Mouse (Mus musculus) liver, embryonic 16.5 days (tissue): ENCODE measurements around the gene Tcaf1. TPM values are rescaled to one million over a fixed set of nuclear protein-coding genes. Genes with fewer than 3 reads are reported as not detected.

Experiments used
- ATAC-seq: fragments of 200-750 bp; cut with Nextera tagmentation; 2 replicates; pipeline ENCODE4 v1.8.0; 2017; ENCODE audit warnings: low read depth, mild to moderate bottlenecking, moderate number of reproducible peaks, moderate library complexity
- H3K27ac ChIP-seq: fragments of 300-500 bp; sonication (generic); 2 replicates; pipeline ENCODE4 v1.5.1; 2014; ENCODE audit warnings: mild to moderate bottlenecking, low read length
- H3K27me3 ChIP-seq: fragments of 300-500 bp; sonication (generic); 2 replicates; pipeline ENCODE4 v1.6.1; 2014; ENCODE audit warnings: low read depth, low read length, mixed read lengths; ENCODE audit not compliant: control insufficient read depth, insufficient read depth
- H3K36me3 ChIP-seq: fragments of 300-500 bp; sonication (generic); 2 replicates; pipeline ENCODE4 v1.6.1; 2014; ENCODE audit warnings: mild to moderate bottlenecking; ENCODE audit not compliant: control insufficient read depth, insufficient read depth
- H3K4me1 ChIP-seq: fragments of 300-500 bp; sonication (generic); 2 replicates; pipeline ENCODE4 v1.6.1; 2014; ENCODE audit warnings: low read depth, low read length, mixed read lengths; ENCODE audit not compliant: control insufficient read depth
- H3K4me2 ChIP-seq: fragments of 300-500 bp; sonication (generic); 2 replicates; pipeline ENCODE4 v1.6.1; 2014; ENCODE audit warnings: low read depth, low read length, mixed read lengths
- H3K4me3 ChIP-seq: fragments of 300-500 bp; sonication (generic); 2 replicates; pipeline ENCODE4 v1.5.1; 2014; ENCODE audit warnings: low read depth, mild to moderate bottlenecking, low read length
- H3K9ac ChIP-seq: fragments of 300-500 bp; sonication (generic); 2 replicates; pipeline ENCODE4 v1.6.1; 2014; ENCODE audit warnings: low read depth, low read length
- H3K9me3 ChIP-seq: fragments of 300-500 bp; sonication (generic); replicated peaks from 2 replicates; pipeline ENCODE4 v1.6.1; 2016; ENCODE audit warnings: low read length; ENCODE audit not compliant: control insufficient read depth
- WGBS: fragments of 180-500 bp; shearing (Covaris S2); extraction: QIAGEN DNeasy Blood & Tissue Kit; methylation state at CpG from one replicate; pipeline ENCODE4 v1.1.7; 2014; ENCODE audit not compliant: insufficient replicate concordance; 5-methylcytosine and 5-hydroxymethylcytosine counted together
- polyA plus RNA-seq: library from polyadenylated mRNA; unstranded; fragments of >200 nt; fragmentation: Nextera tagmentation; extraction: Ambion mirVana; gene quantifications from 2 replicates; pipeline ENCODE4 v1.2.1, GENCODE M21; 2015

The Tcaf1 gene
- polyA plus RNA-seq, 1 experiment from 2014 or later, result 5.1 TPM

GRCm38 (mm10) chr6:42631395-42631794 lies 78.5 kb downstream of the Tcaf1 start:
- 53% methylated on average over 4 of the region's 4 CpGs for WGBS
- no peaks in the 10 kb centered on the region for H3K9me3 ChIP-seq
- no peaks in the 10 kb centered on the region for H3K4me1 ChIP-seq
- no peaks in the 10 kb centered on the region for H3K27me3 ChIP-seq
- no peak overlapping the region for H3K9ac ChIP-seq
- no peak for ATAC-seq
- H3K27ac ChIP-seq, result no peak overlapping the region
- no peaks in the 10 kb centered on the region for H3K36me3 ChIP-seq
- H3K4me3 ChIP-seq, result no peak overlapping the region
- H3K4me2 ChIP-seq, result no peak overlapping the region

Other genes with a start within 250 kb of the Tcaf1 start
- not detected in 2 replicates for gene Olfr458, start 244.9 kb downstream of the Tcaf1 start, polyA plus RNA-seq
- gene Olfr457, start 233.8 kb downstream of the Tcaf1 start, polyA plus RNA-seq, result not detected in 2 replicates
- not detected in 2 replicates for gene Olfr456, start 222.9 kb downstream of the Tcaf1 start, polyA plus RNA-seq
- gene Olfr455, start 162.5 kb downstream of the Tcaf1 start, polyA plus RNA-seq, result not detected in 2 replicates
- not detected in 2 replicates for gene Tcaf3, start 112.4 kb downstream of the Tcaf1 start, polyA plus RNA-seq
- 0.21 and 0.22 TPM in 2 replicates for gene Tcaf2, start 64.8 kb downstream of the Tcaf1 start, polyA plus RNA-seq
- not detected in 2 replicates for gene Olfr453, start 29.3 kb upstream of the Tcaf1 start, polyA plus RNA-seq
- not detected in 2 replicates for gene Olfr38, start 46.3 kb upstream of the Tcaf1 start, polyA plus RNA-seq
- gene Olfr452, start 75.0 kb upstream of the Tcaf1 start, polyA plus RNA-seq, result not detected in 2 replicates
- not detected in 2 replicates for gene Olfr450, start 101.9 kb upstream of the Tcaf1 start, polyA plus RNA-seq
- gene Olfr449, start 124.3 kb upstream of the Tcaf1 start, polyA plus RNA-seq, result not detected in 2 replicates
- gene Olfr448, start 180.4 kb upstream of the Tcaf1 start, polyA plus RNA-seq, result not detected in 2 replicates
- not detected in 2 replicates for gene Olfr447, start 198.8 kb upstream of the Tcaf1 start, polyA plus RNA-seq
- gene Olfr446, start 211.3 kb upstream of the Tcaf1 start, polyA plus RNA-seq, result not detected in 2 replicates
- gene Olfr444, start 239.0 kb upstream of the Tcaf1 start, polyA plus RNA-seq, result not detected in 2 replicates